Mouse (Mus musculus): Measurements from ENCODE around the gene Cdc42bpb. TPM values are rescaled to one million over a fixed set of nuclear protein-coding genes. Genes with fewer than 3 reads are reported as not detected.

Cdc42bpb gene
- polyA plus RNA-seq, 1 experiment = 62.1 TPM

DNA sequence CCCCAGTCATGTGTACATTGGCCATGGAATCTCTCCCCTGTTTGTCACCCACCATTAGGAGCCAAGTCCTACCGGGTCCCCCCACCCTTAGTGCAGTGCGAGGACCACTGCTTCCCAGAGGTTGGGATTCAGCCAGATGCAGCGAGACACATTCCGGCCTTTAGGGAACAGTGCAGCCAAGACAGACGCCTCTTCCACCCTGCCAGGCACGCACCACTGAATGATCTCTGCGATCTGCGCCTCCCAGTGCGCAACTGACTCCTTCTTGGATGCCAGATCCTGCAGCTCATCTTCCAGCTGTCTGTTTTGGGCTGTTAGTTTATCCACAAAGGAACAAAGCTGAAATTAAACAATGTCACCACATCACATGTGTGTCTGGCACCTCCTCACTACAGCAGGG is 59.8 kb downstream of the Cdc42bpb start:
- Histone ChIP-seq H3K36me3 (ENCODE audit: control insufficient read depth, insufficient read depth, low read length) (no peaks in the 10 kb centered on the region), H3K27me3 (ENCODE audit: control insufficient read depth, insufficient read depth, low read length) (no peaks in the 10 kb centered on the region), H3K4me1 (replicated peaks; ENCODE audit: control insufficient read depth, insufficient read depth, low read length) (no peaks in the 10 kb centered on the region), H3K27ac (ENCODE audit: control insufficient read depth, insufficient read depth, low read length) (no peak overlapping the region), H3K4me3 (ENCODE audit: control insufficient read depth, insufficient read depth, low read length) (no peak overlapping the region)
- DNase-seq = no peak
- WGBS = 98% methylated on average over 9 of the region's 9 CpGs
- TF ChIP-seq POLR2A (IDR thresholded peaks at IDR 0.05; ENCODE audit: control insufficient read depth, extremely low read depth, insufficient read depth, low read length, poor library complexity) (no peak), CTCF (IDR thresholded peaks at IDR 0.05; ENCODE audit: borderline replicate concordance, control insufficient read depth, extremely low read depth, insufficient read depth, low read length, poor library complexity) (no peak)

DNA sequence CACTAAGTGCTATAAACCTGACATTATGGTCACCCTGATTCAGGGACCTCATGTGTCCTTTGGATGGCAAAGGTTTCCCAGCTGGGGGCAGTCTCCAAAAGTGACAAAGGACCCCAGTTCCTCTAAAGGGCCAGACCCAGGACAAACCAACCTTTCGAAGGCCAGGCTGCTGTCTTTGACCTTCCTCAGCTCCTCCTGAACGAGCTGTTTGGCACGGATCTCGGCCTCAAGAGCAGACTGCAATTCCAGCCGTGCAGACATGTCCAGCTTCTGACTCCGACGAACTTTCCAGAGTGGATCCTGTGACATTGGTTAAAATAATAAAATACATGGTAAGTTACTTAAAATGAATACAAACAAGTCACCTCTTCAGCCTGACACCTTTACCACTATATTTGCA is 63.2 kb downstream of the Cdc42bpb start:
- Histone ChIP-seq H3K36me3 (ENCODE audit: control insufficient read depth, insufficient read depth, low read length) (no peaks in the 10 kb centered on the region), H3K4me3 (ENCODE audit: control insufficient read depth, insufficient read depth, low read length) (no peak overlapping the region), H3K27ac (ENCODE audit: control insufficient read depth, insufficient read depth, low read length) (no peak overlapping the region), H3K4me1 (replicated peaks; ENCODE audit: control insufficient read depth, insufficient read depth, low read length) (no peaks in the 10 kb centered on the region), H3K27me3 (ENCODE audit: control insufficient read depth, insufficient read depth, low read length) (no peaks in the 10 kb centered on the region)
- 96% methylated on average over 7 of the region's 7 CpGs for whole genome bisulfite sequencing
- TF ChIP-seq POLR2A (IDR thresholded peaks at IDR 0.05; ENCODE audit: control insufficient read depth, extremely low read depth, insufficient read depth, low read length, poor library complexity) = no peak
- TF ChIP-seq CTCF (IDR thresholded peaks at IDR 0.05; ENCODE audit: borderline replicate concordance, control insufficient read depth, extremely low read depth, insufficient read depth, low read length, poor library complexity) = no peak
- no peak for DNase-seq

DNA sequence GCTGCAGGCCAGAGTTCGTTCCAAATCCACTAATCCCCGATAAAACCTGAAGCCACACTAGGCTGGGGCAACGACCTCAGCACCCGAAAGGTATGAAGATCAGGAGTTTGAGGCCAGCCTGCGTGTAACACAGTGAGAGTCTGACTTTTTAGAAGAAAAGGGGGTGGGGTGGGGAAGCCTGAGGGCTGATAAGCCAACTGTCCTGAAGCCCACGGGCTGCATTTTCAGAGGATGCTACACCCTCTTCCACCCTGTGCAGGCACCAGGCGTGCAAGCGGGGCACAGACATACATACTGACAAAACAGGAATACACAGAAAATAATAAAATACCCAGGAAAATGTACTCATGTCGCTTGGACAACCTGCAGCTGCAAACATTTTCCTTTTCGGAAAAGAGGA is 65.7 kb downstream of the Cdc42bpb start:
- Histone ChIP-seq H3K27ac (ENCODE audit: control insufficient read depth, insufficient read depth, low read length) (no peak overlapping the region), H3K4me1 (replicated peaks; ENCODE audit: control insufficient read depth, insufficient read depth, low read length) (no peaks in the 10 kb centered on the region), H3K4me3 (ENCODE audit: control insufficient read depth, insufficient read depth, low read length) (no peak overlapping the region), H3K27me3 (ENCODE audit: control insufficient read depth, insufficient read depth, low read length) (no peaks in the 10 kb centered on the region), H3K36me3 (ENCODE audit: control insufficient read depth, insufficient read depth, low read length) (no peaks in the 10 kb centered on the region)
- TF ChIP-seq POLR2A (IDR thresholded peaks at IDR 0.05; ENCODE audit: control insufficient read depth, extremely low read depth, insufficient read depth, low read length, poor library complexity) (no peak), CTCF (IDR thresholded peaks at IDR 0.05; ENCODE audit: borderline replicate concordance, control insufficient read depth, extremely low read depth, insufficient read depth, low read length, poor library complexity) (no peak)
- 94% methylated on average over 10 of the region's 10 CpGs for WGBS
- no peak for DNase-seq

DNA sequence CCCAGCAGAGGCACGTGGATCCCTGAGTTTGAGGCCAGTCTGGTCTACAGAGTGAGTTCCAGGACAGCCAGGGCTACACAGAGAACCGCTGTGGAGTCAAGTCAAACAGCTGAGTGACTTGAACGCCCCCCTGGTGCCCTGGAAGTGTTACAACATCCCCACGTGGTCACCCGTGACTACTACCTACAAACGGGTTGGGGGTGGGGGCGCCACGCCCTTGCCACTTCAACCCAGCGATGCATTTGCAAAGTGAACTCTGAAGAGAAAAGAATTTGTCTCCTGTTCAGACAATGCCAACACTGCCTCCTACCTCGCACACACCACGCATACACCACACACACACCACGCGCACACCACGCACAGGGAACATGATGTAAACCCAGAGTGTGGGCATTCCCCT is 67.6 kb downstream of the Cdc42bpb start:
- Histone ChIP-seq H3K36me3 (ENCODE audit: control insufficient read depth, insufficient read depth, low read length) (no peaks in the 10 kb centered on the region), H3K27ac (ENCODE audit: control insufficient read depth, insufficient read depth, low read length) (no peak overlapping the region), H3K4me3 (ENCODE audit: control insufficient read depth, insufficient read depth, low read length) (no peak overlapping the region), H3K4me1 (replicated peaks; ENCODE audit: control insufficient read depth, insufficient read depth, low read length) (no peaks in the 10 kb centered on the region), H3K27me3 (ENCODE audit: control insufficient read depth, insufficient read depth, low read length) (no peaks in the 10 kb centered on the region)
- TF ChIP-seq POLR2A (IDR thresholded peaks at IDR 0.05; ENCODE audit: control insufficient read depth, extremely low read depth, insufficient read depth, low read length, poor library complexity) (no peak), CTCF (IDR thresholded peaks at IDR 0.05; ENCODE audit: borderline replicate concordance, control insufficient read depth, extremely low read depth, insufficient read depth, low read length, poor library complexity) (no peak)
- 80% methylated on average over 14 of the region's 14 CpGs for WGBS
- DNase-seq = no peak

DNA sequence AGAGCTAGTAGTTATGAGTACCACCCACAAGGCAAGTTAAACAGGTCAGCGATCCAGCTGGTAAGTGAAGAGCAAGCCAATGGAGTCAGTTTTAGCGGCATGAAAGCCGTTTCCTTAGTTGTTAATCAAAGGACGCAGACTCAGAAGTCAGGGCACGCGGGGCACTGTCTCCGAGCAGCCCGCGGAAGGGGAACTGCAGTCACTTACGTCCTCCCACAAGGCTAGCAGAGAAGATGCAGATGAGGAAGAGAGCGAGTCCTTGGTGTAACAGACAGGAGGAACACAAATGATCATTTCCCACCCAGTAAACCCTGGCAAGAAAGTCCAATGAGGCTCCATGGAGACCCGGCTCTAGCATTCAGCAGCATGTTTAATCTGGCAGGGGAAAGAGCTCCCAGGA is 68.3 kb downstream of the Cdc42bpb start:
- TF ChIP-seq CTCF (IDR thresholded peaks at IDR 0.05; ENCODE audit: borderline replicate concordance, control insufficient read depth, extremely low read depth, insufficient read depth, low read length, poor library complexity) (no peak), POLR2A (IDR thresholded peaks at IDR 0.05; ENCODE audit: control insufficient read depth, extremely low read depth, insufficient read depth, low read length, poor library complexity) (no peak)
- 16% methylated on average over 12 of the region's 12 CpGs for WGBS
- H3K4me1 ChIP-seq (replicated peaks; ENCODE audit: control insufficient read depth, insufficient read depth, low read length) = no peaks in the 10 kb centered on the region
- no peaks in the 10 kb centered on the region for H3K36me3 ChIP-seq (ENCODE audit: control insufficient read depth, insufficient read depth, low read length)
- DNase-seq = no peak
- no peak overlapping the region for H3K27ac ChIP-seq (ENCODE audit: control insufficient read depth, insufficient read depth, low read length)
- no peak overlapping the region for H3K4me3 ChIP-seq (ENCODE audit: control insufficient read depth, insufficient read depth, low read length)
- no peaks in the 10 kb centered on the region for H3K27me3 ChIP-seq (ENCODE audit: control insufficient read depth, insufficient read depth, low read length)

DNA sequence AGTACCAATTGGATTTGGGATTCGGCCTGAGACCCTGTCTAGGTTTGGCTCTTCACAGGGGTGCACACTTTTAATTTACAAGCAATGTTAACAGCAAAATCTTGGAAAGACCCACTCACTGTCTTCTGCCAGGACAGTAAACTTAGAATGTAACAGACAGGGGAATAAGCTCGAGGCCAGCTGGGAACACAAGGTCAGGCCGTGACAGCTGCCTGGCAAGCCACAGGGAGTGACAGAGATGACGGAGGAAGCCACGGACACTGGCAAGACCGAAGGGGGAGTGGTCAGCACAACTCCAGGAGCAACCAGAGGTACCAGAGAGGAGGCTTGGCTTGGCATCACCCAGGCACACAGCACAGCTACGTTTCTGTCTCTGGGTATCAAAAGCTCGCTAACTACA is 70.7 kb downstream of the Cdc42bpb start:
- Histone ChIP-seq H3K4me1 (replicated peaks; ENCODE audit: control insufficient read depth, insufficient read depth, low read length) (no peaks in the 10 kb centered on the region), H3K4me3 (ENCODE audit: control insufficient read depth, insufficient read depth, low read length) (no peak overlapping the region), H3K36me3 (ENCODE audit: control insufficient read depth, insufficient read depth, low read length) (no peaks in the 10 kb centered on the region), H3K27me3 (ENCODE audit: control insufficient read depth, insufficient read depth, low read length) (no peaks in the 10 kb centered on the region), H3K27ac (ENCODE audit: control insufficient read depth, insufficient read depth, low read length) (no peak overlapping the region)
- DNase-seq = no peak
- WGBS = 80% methylated on average over 8 of the region's 8 CpGs
- no peak for TF ChIP-seq POLR2A (IDR thresholded peaks at IDR 0.05; ENCODE audit: control insufficient read depth, extremely low read depth, insufficient read depth, low read length, poor library complexity)
- no peak for TF ChIP-seq CTCF (IDR thresholded peaks at IDR 0.05; ENCODE audit: borderline replicate concordance, control insufficient read depth, extremely low read depth, insufficient read depth, low read length, poor library complexity)

DNA sequence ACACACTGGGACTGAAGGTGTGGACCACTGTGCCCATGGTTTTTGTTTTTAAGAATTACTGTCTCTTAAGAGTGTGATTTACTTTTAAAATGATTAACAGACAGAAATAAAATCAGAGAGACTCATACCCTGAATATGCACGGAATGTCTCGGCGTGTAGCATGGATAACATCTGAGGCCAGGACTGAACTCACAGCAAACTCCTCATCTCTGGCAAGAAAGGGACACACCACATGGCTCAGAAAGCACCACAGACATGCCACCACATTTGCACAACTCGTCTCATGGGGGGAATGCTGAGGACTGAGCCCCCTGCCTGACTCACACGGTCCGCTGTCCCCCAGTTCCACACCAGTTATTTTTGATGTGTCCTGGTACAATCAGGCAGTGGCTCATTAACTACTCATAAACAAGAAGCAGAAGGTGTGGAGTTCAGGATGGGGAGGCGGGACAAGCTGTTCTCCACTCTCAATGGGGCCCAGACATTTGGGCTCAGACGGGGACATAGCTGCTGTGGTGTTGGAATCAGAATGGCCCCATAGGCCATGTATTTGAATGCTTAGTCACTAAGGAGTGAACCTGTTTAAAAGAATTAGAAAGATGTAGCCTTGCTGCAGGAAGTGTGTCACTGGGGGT is 73.7 kb downstream of the Cdc42bpb start:
- H3K4me1 ChIP-seq (replicated peaks; ENCODE audit: control insufficient read depth, insufficient read depth, low read length) = no peaks in the 10 kb centered on the region
- DNase-seq = no peak
- H3K4me3 ChIP-seq (ENCODE audit: control insufficient read depth, insufficient read depth, low read length) = no peak overlapping the region
- H3K36me3 ChIP-seq (ENCODE audit: control insufficient read depth, insufficient read depth, low read length) = no peaks in the 10 kb centered on the region
- no peaks in the 10 kb centered on the region for H3K27me3 ChIP-seq (ENCODE audit: control insufficient read depth, insufficient read depth, low read length)
- no peak for TF ChIP-seq POLR2A (IDR thresholded peaks at IDR 0.05; ENCODE audit: control insufficient read depth, extremely low read depth, insufficient read depth, low read length, poor library complexity)
- no peak for TF ChIP-seq CTCF (IDR thresholded peaks at IDR 0.05; ENCODE audit: borderline replicate concordance, control insufficient read depth, extremely low read depth, insufficient read depth, low read length, poor library complexity)
- 97% methylated on average over 8 of the region's 8 CpGs for WGBS
- no peak overlapping the region for H3K27ac ChIP-seq (ENCODE audit: control insufficient read depth, insufficient read depth, low read length)

Data from thymus, adult 2 months (tissue).